Comparison of ENCODE assay signal across 15 mouse cellular contexts in the genomic region with DNA sequence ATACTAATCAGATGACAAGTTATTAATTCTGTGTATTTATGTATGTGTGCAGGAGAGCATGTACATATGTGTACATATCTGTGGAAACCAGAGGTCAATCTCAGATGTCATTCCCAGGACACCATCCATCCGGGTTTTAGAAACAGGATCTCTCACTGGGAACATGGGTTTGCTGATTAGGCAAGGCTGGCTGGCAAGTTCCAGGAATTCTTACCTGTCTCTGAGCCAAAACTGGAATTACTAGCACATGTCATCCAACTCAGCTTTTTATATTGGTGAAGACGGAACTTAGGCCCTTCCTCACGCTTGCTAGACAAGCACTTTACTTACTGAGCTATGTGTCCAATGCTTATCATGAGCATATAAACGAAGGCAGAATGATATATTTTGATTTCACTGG.
DNase-seq lines count a peak whose midpoint lies in the region; ATAC-seq lines count a peak whose summit lies in the region.
"Had no signal": no experiment of that assay in that cellular context is flagged by ENCODE, and none has a peak within 500 bp of the region (broad histone marks: within the 10 kb centered on the region; RNA-seq: fewer than 3 reads in every experiment).

No protein-coding gene starts in this region.

- intact Hi-C loops in heart, postnatal 14 days (cut with DNase I): no loop called here
- intact Hi-C loops in left cerebral cortex, postnatal 10 days (cut with DNase I): no loop called here

- H3K4me1 ChIP-seq in heart, embryonic 10.5 days: no peaks in the 10 kb centered on the region
- H3K4me1 ChIP-seq in kidney, embryonic 16.5 days (ENCODE audit: insufficient read depth, low read length): no peaks in the 10 kb centered on the region
- H3K4me1 ChIP-seq in brown adipose tissue, adult 24 weeks (ENCODE audit: control insufficient read depth, insufficient read depth, insufficient read length, low read length): peaks cover 2% of the 10 kb centered on the region; the same call in 1 of the 2 replicates
- H3K4me1 ChIP-seq: forebrain, embryonic 15.5 days; midbrain, embryonic 12.5 days had no signal

- no peak overlapping the region for H3K27ac ChIP-seq in heart, embryonic 10.5 days
- H3K27ac ChIP-seq in kidney, embryonic 16.5 days (ENCODE audit: low read length): no peak overlapping the region
- 0 out of 2 replicates have a peak overlapping the region, but pooled peaks have one; percentile 0 for H3K27ac ChIP-seq in brown adipose tissue, adult 24 weeks (replicated peaks; ENCODE audit: low read depth, low read length)
- H3K27ac ChIP-seq: forebrain, embryonic 15.5 days; left cerebral cortex, adult 2 months; midbrain, embryonic 12.5 days had no signal

- DNase-seq in heart, adult 11 months: peak; percentile 88
- no peak for DNase-seq in heart, embryonic 10.5 days (ENCODE audit: low spot score)
- DNase-seq in kidney, postnatal 25 days: peak; percentile 5 to 32
- peak; percentile 2 to 9 for DNase-seq in heart, postnatal 14 days
- no peak for DNase-seq in thymus, postnatal 25 days
- DNase-seq in left cerebral cortex, postnatal 10 days (ENCODE audit: extremely low spot score in 1 of 2, low spot score in 2 of 2): no peak
- DNase-seq: lung, postnatal 4 days had no signal

- H3K4me2 ChIP-seq in kidney, embryonic 16.5 days (replicated peaks; ENCODE audit: low read depth, low read length): no peak overlapping the region
- H3K4me2 ChIP-seq: forebrain, embryonic 15.5 days; liver, embryonic 11.5 days; midbrain, embryonic 12.5 days had no signal

- no peaks in the 10 kb centered on the region for H3K9me3 ChIP-seq in heart, embryonic 10.5 days
- no peaks in the 10 kb centered on the region for H3K9me3 ChIP-seq in kidney, embryonic 16.5 days (ENCODE audit: low read length)
- H3K9me3 ChIP-seq: forebrain, embryonic 15.5 days; G1E; midbrain, embryonic 12.5 days had no signal

- H3K27me3 ChIP-seq in heart, embryonic 10.5 days (ENCODE audit: insufficient read depth, poor library complexity, severe bottlenecking): no peaks in the 10 kb centered on the region
- no peaks in the 10 kb centered on the region for H3K27me3 ChIP-seq in kidney, embryonic 16.5 days (ENCODE audit: insufficient read depth, low read length)
- H3K27me3 ChIP-seq: forebrain, embryonic 15.5 days; midbrain, embryonic 12.5 days had no signal

- H3K4me3 ChIP-seq in heart, embryonic 10.5 days: no peak overlapping the region
- H3K4me3 ChIP-seq in kidney, embryonic 16.5 days (ENCODE audit: low read length): no peak overlapping the region
- H3K4me3 ChIP-seq in brown adipose tissue, adult 24 weeks (ENCODE audit: insufficient read depth, low read depth, low read length): no peak overlapping the region
- H3K4me3 ChIP-seq: forebrain, embryonic 15.5 days; left cerebral cortex, adult 2 months; midbrain, embryonic 12.5 days had no signal

- no peaks in the 10 kb centered on the region for H3K36me3 ChIP-seq in heart, embryonic 10.5 days
- H3K36me3 ChIP-seq in kidney, embryonic 16.5 days (ENCODE audit: insufficient read depth, low read length): no peaks in the 10 kb centered on the region
- H3K36me3 ChIP-seq: forebrain, embryonic 15.5 days; G1E; midbrain, embryonic 12.5 days had no signal

- no peak for ATAC-seq in kidney, embryonic 16.5 days (ENCODE audit: low FRiP score, low TSS enrichment)
- ATAC-seq: forebrain, embryonic 15.5 days; hindbrain, embryonic 16.5 days had no signal

- H3K9ac ChIP-seq in kidney, embryonic 16.5 days (replicated peaks; ENCODE audit: low read length): no peak overlapping the region
- H3K9ac ChIP-seq: forebrain, embryonic 15.5 days; midbrain, embryonic 12.5 days had no signal

- 75% methylated on average over 4 of the region's 4 CpGs for WGBS in heart, embryonic 10.5 days
- WGBS in kidney, embryonic 16.5 days: 74% methylated on average over 4 of the region's 4 CpGs

Comparison
In these comparisons a context has a peak if more than half of its experiments do, and no peak if none do; other contexts are left out.
1. DNase-seq: peak in heart, adult 11 months (single experiment), kidney, postnatal 25 days (2 of 2) and heart, postnatal 14 days (2 of 2); none in heart, embryonic 10.5 days (single experiment), thymus, postnatal 25 days (single experiment) and left cerebral cortex, postnatal 10 days (0 of 2).